Mouse (Mus musculus): ENCODE results near the gene Pth1r. TPM values are rescaled to one million over a fixed set of nuclear protein-coding genes. Genes with fewer than 3 reads are reported as not detected.

The Pth1r gene
- total and polyA plus RNA-seq, 3 experiments = 0.15 to 0.77 TPM; not detected in 1

DNA sequence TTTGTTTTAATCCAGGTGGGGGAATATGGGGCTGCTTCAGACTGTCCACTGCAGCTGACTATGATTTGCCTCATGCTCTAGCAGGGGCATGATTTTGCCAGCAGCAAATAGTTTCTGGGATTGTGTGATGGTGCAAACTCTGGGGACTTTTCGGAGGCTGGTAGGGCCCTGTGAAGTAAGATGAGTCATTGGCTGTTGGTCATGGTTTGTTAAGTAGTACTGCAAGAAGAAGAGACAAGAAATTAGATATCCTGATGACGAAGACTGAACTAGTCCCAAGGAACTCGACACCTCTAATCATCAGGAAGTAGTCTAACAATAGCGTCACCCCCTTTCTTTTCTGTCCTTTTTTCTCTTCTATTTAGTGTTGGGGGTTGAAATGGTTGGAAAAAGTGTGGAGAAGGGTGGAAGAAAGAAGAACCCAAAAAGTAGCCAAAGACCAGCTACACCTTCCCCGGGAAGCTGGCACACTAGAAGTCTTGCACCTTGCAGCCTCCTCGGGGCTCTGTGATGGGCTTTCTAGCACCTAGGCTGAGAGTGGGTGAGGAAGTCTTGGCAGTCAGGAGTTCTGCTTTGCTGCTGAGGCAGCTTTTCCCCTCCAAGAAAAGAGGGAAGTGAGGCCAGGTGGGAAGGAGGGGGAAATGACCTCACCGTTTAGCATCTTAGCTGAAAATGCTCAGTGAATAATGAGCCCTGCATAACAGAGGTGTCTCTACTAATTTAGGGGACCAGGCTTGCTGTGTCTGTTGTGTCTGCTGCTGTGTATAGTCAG lies 66.0 kb downstream of the Pth1r start:
- peaks cover 8% of the 10 kb centered on the region for H3K79me2 ChIP-seq (ENCODE audit: control insufficient read depth, insufficient read depth, low read length, poor library complexity)
- no peak overlapping the region for H3K27ac ChIP-seq (ENCODE audit: control insufficient read depth, low read depth, low read length)
- no peak overlapping the region for H3K9ac ChIP-seq (ENCODE audit: control insufficient read depth, low read depth, low read length, poor library complexity, severe bottlenecking)
- H3K4me3 ChIP-seq (ENCODE audit: control insufficient read depth in 1 of 2, insufficient read depth in 1 of 2, low read depth in 2 of 2, low read length in 2 of 2) = no peak overlapping the region
- H3K36me3 ChIP-seq (ENCODE audit: control insufficient read depth in 1 of 2, insufficient read depth in 2 of 2, low read length in 2 of 2) = peaks cover 0 to 14% of the 10 kb centered on the region in 2 experiments; a peak in 2 of 4 replicates
- peak; percentile 51 for DNase-seq (ENCODE audit: low read depth, low spot score)
- H3K9me3 ChIP-seq (replicated peaks; ENCODE audit: insufficient read depth, low read length) = no peaks in the 10 kb centered on the region
- no peaks in the 10 kb centered on the region for H3K27me3 ChIP-seq (ENCODE audit: control insufficient read depth in 1 of 2, insufficient read depth in 2 of 2, low read length in 2 of 2)
- H3K4me1 ChIP-seq (ENCODE audit: control insufficient read depth in 1 of 2, insufficient read depth in 2 of 2, low read length in 2 of 2) = peaks cover 0 to 22% of the 10 kb centered on the region in 2 experiments; a peak in 2 of 4 replicates
- TF ChIP-seq ZNF384 (IDR thresholded peaks at IDR 0.05; ENCODE audit: low read depth, low read length) (no peak), ETS1 (IDR thresholded peaks at IDR 0.05; ENCODE audit: low read depth, low read length) (peak; percentile 61; the same call in 1 of the 2 replicates)

DNA sequence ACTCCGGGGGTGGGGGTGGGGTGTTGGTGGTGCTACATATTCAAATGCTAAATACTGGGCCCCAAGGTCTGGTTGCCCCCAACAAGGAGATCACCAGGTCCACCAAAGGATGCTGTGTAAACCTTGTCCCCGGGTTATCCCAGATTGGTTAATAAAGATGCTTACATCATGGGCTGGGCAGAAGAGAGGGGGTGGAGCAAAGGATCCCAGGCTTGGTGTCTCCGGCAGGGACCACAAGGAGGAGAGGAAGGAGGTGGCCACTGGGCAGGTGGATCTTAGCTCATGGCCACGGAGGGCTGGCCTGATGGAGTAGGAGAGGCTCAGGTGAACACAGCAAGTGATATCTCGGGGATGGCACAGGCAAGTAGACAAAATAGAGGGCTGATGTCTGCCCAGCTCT lies 68.1 kb downstream of the Pth1r start:
- H3K27me3 ChIP-seq (ENCODE audit: control insufficient read depth in 1 of 2, insufficient read depth in 2 of 2, low read length in 2 of 2) = no peaks in the 10 kb centered on the region
- H3K9ac ChIP-seq (ENCODE audit: control insufficient read depth, low read depth, low read length, poor library complexity, severe bottlenecking) = no peak overlapping the region
- TF ChIP-seq CHD1 (IDR thresholded peaks at IDR 0.05; ENCODE audit: low read depth, low read length) = no peak
- TF ChIP-seq CHD2 (IDR thresholded peaks at IDR 0.05; ENCODE audit: low read length) = no peak
- no peak for TF ChIP-seq NRF1 (IDR thresholded peaks at IDR 0.05; ENCODE audit: insufficient read depth, low read depth, low read length, poor library complexity, severe bottlenecking)
- TF ChIP-seq RCOR1 (IDR thresholded peaks at IDR 0.05; ENCODE audit: low read depth, low read length) = no peak
- no peak for TF ChIP-seq POLR2A (IDR thresholded peaks at IDR 0.05; ENCODE audit: control insufficient read depth in 1 of 2, insufficient read depth in 1 of 2, low read depth in 1 of 2, low read length in 2 of 2, poor library complexity in 1 of 2)
- TF ChIP-seq MAFK (IDR thresholded peaks at IDR 0.05; ENCODE audit: borderline replicate concordance, low read depth, low read length) = no peak
- TF ChIP-seq ZMIZ1 (IDR thresholded peaks at IDR 0.05; ENCODE audit: low read depth, low read length) = no peak
- TF ChIP-seq ELF1 (IDR thresholded peaks at IDR 0.05; ENCODE audit: low read depth, low read length) = no peak
- TF ChIP-seq MAZ (IDR thresholded peaks at IDR 0.05; ENCODE audit: low read depth, low read length) = no peak
- no peak for TF ChIP-seq ZNF384 (IDR thresholded peaks at IDR 0.05; ENCODE audit: low read depth, low read length)
- TF ChIP-seq MEF2A (IDR thresholded peaks at IDR 0.05; ENCODE audit: extremely low read depth, insufficient replicate concordance, low read depth, low read length, poor library complexity, severe bottlenecking) = no peak
- TF ChIP-seq NELFE (IDR thresholded peaks at IDR 0.05; ENCODE audit: low read depth, low read length) = no peak
- no peak for TF ChIP-seq SIN3A (IDR thresholded peaks at IDR 0.05; ENCODE audit: low read length)
- TF ChIP-seq KAT2A (conservative IDR thresholded peaks at IDR 0.05; ENCODE audit: low read depth, low read length) = no peak
- no peak for TF ChIP-seq TBP (IDR thresholded peaks at IDR 0.05; ENCODE audit: low read depth, low read length)
- TF ChIP-seq HCFC1 (IDR thresholded peaks at IDR 0.05; ENCODE audit: low read depth, low read length) = no peak
- TF ChIP-seq SMC3 (IDR thresholded peaks at IDR 0.05; ENCODE audit: low read depth, low read length) = no peak
- TF ChIP-seq ZKSCAN1 (IDR thresholded peaks at IDR 0.05; ENCODE audit: low read depth, low read length) = no peak
- DNase-seq (ENCODE audit: low read depth, low spot score) = no peak
- peaks cover 0 to 7% of the 10 kb centered on the region in 2 experiments; a peak in 2 of 4 replicates for H3K4me1 ChIP-seq (ENCODE audit: control insufficient read depth in 1 of 2, insufficient read depth in 2 of 2, low read length in 2 of 2)
- H3K9me3 ChIP-seq (replicated peaks; ENCODE audit: insufficient read depth, low read length) = no peaks in the 10 kb centered on the region
- peaks cover 6% of the 10 kb centered on the region; the same call in 1 of the 2 replicates for H3K79me2 ChIP-seq (ENCODE audit: control insufficient read depth, insufficient read depth, low read length, poor library complexity)
- peaks cover 0 to 3% of the 10 kb centered on the region in 2 experiments; a peak in 1 of 4 replicates for H3K36me3 ChIP-seq (ENCODE audit: control insufficient read depth in 1 of 2, insufficient read depth in 2 of 2, low read length in 2 of 2)
- no peak overlapping the region for H3K4me3 ChIP-seq (ENCODE audit: control insufficient read depth in 1 of 2, insufficient read depth in 1 of 2, low read depth in 2 of 2, low read length in 2 of 2)
- H3K27ac ChIP-seq (ENCODE audit: control insufficient read depth, low read depth, low read length) = no peak overlapping the region
